Mouse (Mus musculus) limb, embryonic 13.5 days (tissue): ENCODE measurements around the gene Kcnj1. TPM values are rescaled to one million over a fixed set of nuclear protein-coding genes. Genes with fewer than 3 reads are reported as not detected.

ENCODE experiments used
- ATAC-seq: fragments of 200-750 bp; cut with Nextera tagmentation; 2 replicates; pipeline ENCODE4 v1.8.0; 2017; ENCODE audit warnings: low read depth, moderate number of reproducible peaks, moderate TSS enrichment; ENCODE audit not compliant: low FRiP score
- H3K27ac ChIP-seq: fragments of 300-500 bp; sonication (generic); 2 replicates; pipeline ENCODE4 v1.5.1; 2015; ENCODE audit warnings: inconsistent platforms, mild to moderate bottlenecking, moderate library complexity
- H3K27me3 ChIP-seq: fragments of 300-500 bp; sonication (generic); 2 replicates; pipeline ENCODE4 v1.6.1; 2015; ENCODE audit warnings: mild to moderate bottlenecking, inconsistent platforms
- H3K36me3 ChIP-seq: fragments of 300-500 bp; sonication (generic); 2 replicates; pipeline ENCODE4 v1.6.1; 2015; ENCODE audit warnings: inconsistent platforms, mild to moderate bottlenecking, moderate library complexity
- H3K4me1 ChIP-seq: fragments of 300-500 bp; sonication (generic); 2 replicates; pipeline ENCODE4 v1.6.1; 2015; ENCODE audit warnings: inconsistent platforms
- H3K4me2 ChIP-seq: fragments of 300-500 bp; sonication (generic); replicated peaks from 2 replicates; pipeline ENCODE4 v1.6.1; 2015; ENCODE audit warnings: inconsistent platforms, mild to moderate bottlenecking, moderate library complexity
- H3K4me3 ChIP-seq: fragments of 300-500 bp; sonication (generic); 2 replicates; pipeline ENCODE4 v1.5.1; 2015; ENCODE audit warnings: moderate library complexity, mild to moderate bottlenecking, inconsistent platforms
- H3K9ac ChIP-seq: fragments of 300-500 bp; sonication (generic); 2 replicates; pipeline ENCODE4 v1.6.1; 2015; ENCODE audit warnings: mild to moderate bottlenecking, inconsistent platforms
- H3K9me3 ChIP-seq: fragments of 300-500 bp; sonication (generic); 2 replicates; pipeline ENCODE4 v1.6.1; 2016; ENCODE audit warnings: inconsistent platforms
- WGBS: fragments of 180-500 bp; shearing (Covaris S2); methylation state at CpG from one replicate; pipeline ENCODE4 v1.1.7; 2015; 5-methylcytosine and 5-hydroxymethylcytosine counted together
- polyA plus RNA-seq: library from polyadenylated mRNA; unstranded; fragments of >200 nt; fragmentation: Nextera tagmentation; extraction: Ambion mirVana; gene quantifications from 2 replicates; pipeline ENCODE4 v1.2.1, GENCODE M21; 2015

Gene Kcnj1
- polyA plus RNA-seq, 1 experiment from 2014 or later, result not detected

GRCm38 (mm10) chr9:32431061-32431460, 58.8 kb downstream of the Kcnj1 start:
- Histone ChIP-seq H3K27me3 (no peaks in the 10 kb centered on the region), H3K4me1 (peaks cover 22% of the 10 kb centered on the region), H3K36me3 (peaks cover 64% of the 10 kb centered on the region), H3K9ac (no peak overlapping the region), H3K4me3 (no peak overlapping the region), H3K9me3 (no peaks in the 10 kb centered on the region), H3K4me2 (no peak overlapping the region), H3K27ac (no peak overlapping the region)
- 72% methylated on average over 3 of the region's 3 CpGs for WGBS
- no peak for ATAC-seq

DNA sequence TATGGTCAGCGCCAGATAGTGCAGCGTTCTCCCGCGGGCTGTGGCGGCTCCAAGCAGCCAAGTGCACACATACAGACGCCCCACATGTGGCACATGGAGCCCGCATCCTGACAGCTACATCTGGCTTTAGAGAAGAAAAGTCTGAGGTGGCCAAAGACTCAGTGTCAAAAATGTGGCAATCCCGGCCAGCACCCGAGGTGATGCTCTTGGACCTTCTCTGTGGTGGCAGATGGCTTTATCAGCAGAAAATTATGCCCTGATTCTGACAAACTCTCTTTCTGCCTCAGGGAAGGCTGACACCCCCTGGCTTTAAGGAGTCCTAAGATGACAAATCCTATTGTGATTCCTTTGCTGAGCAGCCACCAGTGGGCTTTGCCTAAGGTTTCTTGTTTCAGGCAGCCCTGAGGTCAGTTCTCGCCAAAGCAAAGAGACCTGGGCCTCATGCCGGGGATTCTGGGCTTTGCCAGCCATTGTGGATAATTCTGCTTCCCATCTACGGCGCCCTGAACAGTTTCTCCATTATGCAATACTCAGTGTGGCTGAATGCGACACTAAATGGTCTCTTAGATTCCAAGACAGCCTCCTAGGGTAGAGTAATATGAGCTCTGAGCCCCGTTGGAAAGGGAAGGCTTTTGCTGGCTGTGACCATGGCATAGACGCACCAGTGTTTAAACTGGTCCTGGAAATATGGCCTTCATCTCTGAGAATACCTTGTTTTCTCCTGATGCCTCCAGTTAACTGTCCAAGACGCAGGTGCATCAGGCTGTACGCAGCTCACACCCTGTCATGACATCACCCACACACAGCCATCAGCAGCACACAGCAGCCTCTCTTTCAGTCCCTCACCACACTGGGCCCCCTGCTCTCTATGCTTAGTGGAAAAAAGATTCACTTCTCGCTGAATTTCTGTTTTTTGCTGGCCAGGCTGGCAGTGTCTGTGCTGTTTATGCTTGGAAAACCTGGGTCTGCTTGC, 62.2 kb downstream of the Kcnj1 start:
- peaks cover 35% of the 10 kb centered on the region for H3K4me1 ChIP-seq
- peaks cover 41% of the 10 kb centered on the region for H3K36me3 ChIP-seq
- peak; percentile 59 for ATAC-seq
- H3K9me3 ChIP-seq, result no peaks in the 10 kb centered on the region
- no peak overlapping the region for H3K4me3 ChIP-seq
- H3K27me3 ChIP-seq, result no peaks in the 10 kb centered on the region
- peak overlapping the region; percentile 76 for H3K27ac ChIP-seq
- WGBS, result 73% methylated on average over 19 of the region's 19 CpGs
- H3K4me2 ChIP-seq, result no peak overlapping the region
- H3K9ac ChIP-seq, result no peak overlapping the region

GRCm38 (mm10) chr9:32443115-32443514, 70.8 kb downstream of the Kcnj1 start:
- H3K27ac ChIP-seq, result peak overlapping the region; percentile 88
- 55% methylated on average over 3 of the region's 3 CpGs for WGBS
- H3K4me1 ChIP-seq, result peaks cover 24% of the 10 kb centered on the region
- H3K9ac ChIP-seq, result no peak overlapping the region
- H3K4me2 ChIP-seq, result no peak overlapping the region
- H3K4me3 ChIP-seq, result no peak overlapping the region
- no peaks in the 10 kb centered on the region for H3K27me3 ChIP-seq
- no peaks in the 10 kb centered on the region for H3K9me3 ChIP-seq
- ATAC-seq, result no peak
- H3K36me3 ChIP-seq, result peaks cover 31% of the 10 kb centered on the region

GRCm38 (mm10) chr9:32443817-32444216, 71.5 kb downstream of the Kcnj1 start:
- H3K4me3 ChIP-seq, result no peak overlapping the region
- no peaks in the 10 kb centered on the region for H3K27me3 ChIP-seq
- ATAC-seq, result peak; percentile 82
- no peak overlapping the region for H3K9ac ChIP-seq
- WGBS, result 25% methylated on average over 6 of the region's 6 CpGs
- no peak overlapping the region for H3K4me2 ChIP-seq
- peak overlapping the region; percentile 88 for H3K27ac ChIP-seq
- H3K9me3 ChIP-seq, result no peaks in the 10 kb centered on the region
- H3K4me1 ChIP-seq, result peaks cover 24% of the 10 kb centered on the region
- H3K36me3 ChIP-seq, result peaks cover 36% of the 10 kb centered on the region

GRCm38 (mm10) chr9:32444453-32445201, 72.3 kb downstream of the Kcnj1 start:
- H3K27ac ChIP-seq, result peak overlapping the region; percentile 56

DNA sequence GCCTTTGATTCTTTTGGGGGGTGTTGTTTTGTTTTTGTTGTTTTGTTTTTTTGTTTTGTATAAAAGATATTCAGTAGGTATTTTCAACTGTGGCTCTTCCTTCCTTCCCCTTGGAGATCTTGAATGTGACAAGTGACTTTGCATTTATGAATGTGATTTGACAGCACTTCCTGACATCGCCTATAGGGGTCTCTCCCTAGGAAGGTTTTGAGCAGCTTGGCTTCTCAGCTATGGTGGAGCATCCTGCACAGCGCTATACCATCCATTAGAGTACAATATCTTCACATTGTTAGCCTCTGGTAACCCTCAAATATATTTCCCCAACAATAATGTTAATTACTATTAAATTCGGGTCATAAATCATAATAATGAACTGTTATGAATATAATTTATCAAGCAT, 73.5 kb downstream of the Kcnj1 start:
- Histone ChIP-seq H3K4me3 (no peak overlapping the region), H3K9ac (no peak overlapping the region), H3K36me3 (peaks cover 46% of the 10 kb centered on the region), H3K27me3 (no peaks in the 10 kb centered on the region), H3K4me1 (peaks cover 24% of the 10 kb centered on the region), H3K4me2 (no peak overlapping the region), H3K27ac (no peak overlapping the region), H3K9me3 (no peaks in the 10 kb centered on the region)
- WGBS, result 57% methylated on average over 3 of the region's 3 CpGs
- ATAC-seq, result no peak

More at GRCm38 (mm10) chr9:32444453-32445201, 72.3 kb downstream of the Kcnj1 start:
- Histone ChIP-seq H3K9ac (no peak overlapping the region), H3K36me3 (peaks cover 44% of the 10 kb centered on the region), H3K27me3 (no peaks in the 10 kb centered on the region), H3K4me2 (no peak overlapping the region), H3K4me1 (peaks cover 24% of the 10 kb centered on the region), H3K9me3 (no peaks in the 10 kb centered on the region), H3K4me3 (no peak overlapping the region)
- ATAC-seq, result no peak; the same call in 1 of the 2 replicates
- WGBS, result 56% methylated on average over 6 of the region's 6 CpGs

DNA sequence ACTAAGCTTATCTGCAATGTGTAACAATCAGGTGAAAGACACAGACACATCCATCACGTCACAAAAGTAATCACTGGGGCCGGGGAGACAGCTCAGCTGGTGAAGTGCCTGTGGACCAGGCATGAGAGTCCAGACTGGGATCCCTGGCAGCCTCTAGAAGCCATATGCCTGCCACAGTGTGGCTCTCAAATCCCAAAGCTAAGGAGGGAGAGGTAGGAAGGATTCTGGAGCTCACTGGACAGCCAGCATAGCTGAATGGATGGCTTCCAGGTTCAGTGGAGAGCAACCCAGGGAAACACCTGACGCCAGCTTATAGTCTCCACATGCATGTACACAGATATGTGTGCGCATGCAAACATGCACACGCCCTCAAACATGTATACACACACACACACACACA, 76.5 kb downstream of the Kcnj1 start:
- no peak overlapping the region for H3K4me3 ChIP-seq
- no peak overlapping the region for H3K4me2 ChIP-seq
- ATAC-seq, result no peak
- no peak overlapping the region for H3K9ac ChIP-seq
- H3K36me3 ChIP-seq, result peaks cover 45% of the 10 kb centered on the region
- H3K9me3 ChIP-seq, result no peaks in the 10 kb centered on the region
- WGBS, result 77% methylated on average over 5 of the region's 5 CpGs
- no peak overlapping the region for H3K27ac ChIP-seq
- H3K27me3 ChIP-seq, result no peaks in the 10 kb centered on the region
- H3K4me1 ChIP-seq, result peaks cover 25% of the 10 kb centered on the region

Other genes starting within 250 kb of the Kcnj1 start
- gene Kcnj5, start 28.1 kb upstream of the Kcnj1 start, polyA plus RNA-seq, result 0.19 and 0.23 TPM in 2 replicates
- 34.3 and 37.9 TPM in 2 replicates for gene Fli1, start 170.4 kb downstream of the Kcnj1 start, polyA plus RNA-seq